Mouse (Mus musculus) lung, postnatal 0 days (tissue): ENCODE data around the gene Tmem8b. TPM values are rescaled to one million over a fixed set of nuclear protein-coding genes. Genes with fewer than 3 reads are reported as not detected.

ENCODE experiments used
- ATAC-seq: fragments of 200-750 bp; cut with Nextera tagmentation; 2 replicates; pipeline ENCODE4 v1.8.0; 2017; ENCODE audit warnings: moderate library complexity
- DNase-seq: peaks from one replicate; pipeline ENCODE4 v3.0.0-alpha.2; 2016; ENCODE audit warnings: low spot score
- H3K27ac ChIP-seq: fragments of 300-500 bp; sonication (generic); 2 replicates; pipeline ENCODE4 v1.5.1; 2014; ENCODE audit warnings: antibody characterized with exemption, mild to moderate bottlenecking, low read length, mixed read lengths
- H3K27me3 ChIP-seq: fragments of 300-500 bp; sonication (generic); replicated peaks from 2 replicates; pipeline ENCODE4 v1.6.1; 2014; ENCODE audit warnings: low read length, mixed read lengths; ENCODE audit not compliant: insufficient read depth
- H3K36me3 ChIP-seq: fragments of 300-500 bp; sonication (generic); 2 replicates; pipeline ENCODE4 v1.6.1; 2014; ENCODE audit warnings: low read length, mixed read lengths; ENCODE audit not compliant: insufficient read depth
- H3K4me1 ChIP-seq: fragments of 300-500 bp; sonication (generic); 2 replicates; pipeline ENCODE4 v1.6.1; 2014; ENCODE audit warnings: antibody characterized with exemption, low read depth, low read length, mixed read lengths; ENCODE audit not compliant: insufficient read depth
- H3K4me2 ChIP-seq: fragments of 300-500 bp; sonication (generic); replicated peaks from 2 replicates; pipeline ENCODE4 v1.6.1; 2014; ENCODE audit warnings: low read depth, mild to moderate bottlenecking, low read length, moderate library complexity, mixed read lengths
- H3K4me3 ChIP-seq: fragments of 300-500 bp; sonication (generic); 2 replicates; pipeline ENCODE4 v1.5.1; 2014; ENCODE audit warnings: low read depth, low read length
- H3K9ac ChIP-seq: fragments of 300-500 bp; sonication (generic); replicated peaks from 2 replicates; pipeline ENCODE4 v1.6.1; 2014; ENCODE audit warnings: low read depth, mild to moderate bottlenecking
- H3K9me3 ChIP-seq: fragments of 300-500 bp; sonication (generic); 2 replicates; pipeline ENCODE4 v1.6.1; 2016; ENCODE audit warnings: low read length, mixed read lengths
- CTCF ChIP-seq: IDR thresholded peaks from 2 replicates; pipeline ENCODE4 v1.5.1; 2016; ENCODE audit warnings: antibody characterized with exemption, mild to moderate bottlenecking
- EP300 ChIP-seq: IDR thresholded peaks from 2 replicates; pipeline ENCODE4 v1.6.1; 2016; ENCODE audit warnings: antibody characterized with exemption, mild to moderate bottlenecking, control low read depth
- WGBS: fragments of 180-500 bp; shearing (Covaris S2); extraction: QIAGEN DNeasy Blood & Tissue Kit; methylation state at CpG from one replicate; pipeline ENCODE4 v1.1.7; 2014; 5-methylcytosine and 5-hydroxymethylcytosine counted together
- polyA plus RNA-seq: library from polyadenylated mRNA; unstranded; fragments of >200 nt; fragmentation: Nextera tagmentation; extraction: Ambion mirVana; gene quantifications from 2 replicates; pipeline ENCODE4 v1.2.1, GENCODE M21; 2015

Gene Tmem8b
- polyA plus RNA-seq, 1 experiment from 2014 or later: 2.5 TPM

- no peaks in the 10 kb centered on the region for H3K27me3 ChIP-seq
- H3K4me2 ChIP-seq: no peak overlapping the region
- TF ChIP-seq EP300 (no peak), CTCF (no peak)
- 63% methylated on average over 8 of the region's 8 CpGs for WGBS
- no peak for DNase-seq
- H3K4me1 ChIP-seq: peaks cover 6% of the 10 kb centered on the region
- peak overlapping the region; percentile 2; the same call in 1 of the 2 replicates for H3K27ac ChIP-seq
- ATAC-seq: no peak
- no peak overlapping the region for H3K4me3 ChIP-seq
- H3K9ac ChIP-seq: no peak overlapping the region
- H3K36me3 ChIP-seq: 0 out of 2 replicates have a peak, but pooled peaks cover 8% of the 10 kb centered on the region
- H3K9me3 ChIP-seq: no peaks in the 10 kb centered on the region
These were observed 4.9 kb downstream of the Tmem8b start for GRCm38 (mm10) chr4:43673703-43674102.

- no peak overlapping the region for H3K9ac ChIP-seq
- 0 out of 2 replicates have a peak, but pooled peaks cover 8% of the 10 kb centered on the region for H3K36me3 ChIP-seq
- 74% methylated on average over 5 of the region's 5 CpGs for WGBS
- H3K4me2 ChIP-seq: no peak overlapping the region
- H3K4me3 ChIP-seq: no peak overlapping the region
- H3K9me3 ChIP-seq: no peaks in the 10 kb centered on the region
- DNase-seq (no peak), ATAC-seq (no peak)
- TF ChIP-seq CTCF (no peak), EP300 (no peak)
- peaks cover 2% of the 10 kb centered on the region; the same call in 1 of the 2 replicates for H3K4me1 ChIP-seq
- H3K27me3 ChIP-seq: no peaks in the 10 kb centered on the region
- no peak overlapping the region for H3K27ac ChIP-seq
These were observed 6.2 kb downstream of the Tmem8b start for GRCm38 (mm10) chr4:43674974-43675373.

- WGBS: 72% methylated on average over 4 of the region's 4 CpGs
- Histone ChIP-seq H3K4me3 (no peak overlapping the region), H3K36me3 (0 out of 2 replicates have a peak, but pooled peaks cover 8% of the 10 kb centered on the region), H3K9me3 (no peaks in the 10 kb centered on the region), H3K27ac (no peak overlapping the region), H3K9ac (no peak overlapping the region), H3K4me1 (no peaks in the 10 kb centered on the region), H3K27me3 (no peaks in the 10 kb centered on the region), H3K4me2 (no peak overlapping the region)
- no peak for ATAC-seq
- no peak for TF ChIP-seq CTCF
- no peak for TF ChIP-seq EP300
- no peak for DNase-seq
These were observed 6.8 kb downstream of the Tmem8b start for GRCm38 (mm10) chr4:43675608-43676007.

GRCm38 (mm10) chr4:43678541-43678940 is 9.8 kb downstream of the Tmem8b start:
- Histone ChIP-seq H3K36me3 (peaks cover 19% of the 10 kb centered on the region; the same call in 1 of the 2 replicates), H3K27me3 (no peaks in the 10 kb centered on the region), H3K4me1 (no peaks in the 10 kb centered on the region), H3K9ac (no peak overlapping the region), H3K4me3 (no peak overlapping the region), H3K27ac (no peak overlapping the region), H3K4me2 (no peak overlapping the region), H3K9me3 (no peaks in the 10 kb centered on the region)
- TF ChIP-seq CTCF: no peak
- TF ChIP-seq EP300: no peak
- WGBS: 89% methylated on average over 6 of the region's 6 CpGs
- DNase-seq: no peak
- no peak for ATAC-seq

- Histone ChIP-seq H3K9me3 (no peaks in the 10 kb centered on the region), H3K27ac (no peak overlapping the region), H3K9ac (no peak overlapping the region), H3K36me3 (peaks cover 19% of the 10 kb centered on the region; the same call in 1 of the 2 replicates), H3K4me3 (no peak overlapping the region), H3K27me3 (no peaks in the 10 kb centered on the region), H3K4me2 (no peak overlapping the region), H3K4me1 (no peaks in the 10 kb centered on the region)
- 83% methylated on average over 7 of the region's 7 CpGs for WGBS
- TF ChIP-seq EP300 (no peak), CTCF (no peak)
- no peak for DNase-seq
- ATAC-seq: no peak
These were observed 10.8 kb downstream of the Tmem8b start for GRCm38 (mm10) chr4:43679416-43680043.

GRCm38 (mm10) chr4:43690021-43690420 is 21.2 kb downstream of the Tmem8b start:
- WGBS: 90% methylated on average over 17 of the region's 17 CpGs
- no peak for TF ChIP-seq CTCF
- no peaks in the 10 kb centered on the region for H3K36me3 ChIP-seq
- no peak overlapping the region for H3K4me3 ChIP-seq
- no peaks in the 10 kb centered on the region for H3K27me3 ChIP-seq
- no peak overlapping the region for H3K27ac ChIP-seq
- no peaks in the 10 kb centered on the region for H3K9me3 ChIP-seq
- peaks cover 2% of the 10 kb centered on the region; the same call in 1 of the 2 replicates for H3K4me1 ChIP-seq
- no peak overlapping the region for H3K9ac ChIP-seq
- ATAC-seq (no peak), DNase-seq (no peak)
- H3K4me2 ChIP-seq: no peak overlapping the region
